Mouse (Mus musculus): ENCODE measurements around the gene Apbb2. TPM values are rescaled to one million over a fixed set of nuclear protein-coding genes. Genes with fewer than 3 reads are reported as not detected.

The Apbb2 gene
- polyA plus RNA-seq, 1 experiment, result 36.1 TPM

- no peak for DNase-seq
- WGBS, result 57% methylated on average over 18 of the region's 18 CpGs
Measured at GRCm38 (mm10) chr5:66363274-66364261, 255.0 kb downstream of the Apbb2 start.

DNA sequence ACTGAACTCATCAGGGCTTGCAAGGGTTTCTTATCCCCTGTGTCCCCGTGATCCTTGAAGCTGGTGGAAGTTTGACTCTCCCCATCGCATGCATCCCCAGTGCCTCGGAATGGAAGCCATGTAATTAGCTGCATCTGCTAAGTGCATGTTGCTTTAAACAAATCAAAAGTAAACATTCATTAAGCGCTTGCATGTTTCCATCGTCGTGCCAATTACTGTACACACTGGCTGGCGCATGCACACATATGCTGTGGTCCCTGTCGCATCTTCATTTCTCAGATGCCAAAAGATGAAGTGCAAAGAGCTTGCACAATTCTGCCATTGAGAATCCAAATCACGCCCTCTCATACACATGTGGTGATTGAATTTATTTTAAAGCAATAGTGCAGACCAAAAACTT is 257.8 kb downstream of the Apbb2 start:
- H3K4me3 ChIP-seq (replicated peaks; ENCODE audit: insufficient read depth, low read depth, low read length), result no peak overlapping the region
- no peak overlapping the region for H3K27ac ChIP-seq (ENCODE audit: insufficient read depth, low read length)
- no peaks in the 10 kb centered on the region for H3K4me1 ChIP-seq (ENCODE audit: control insufficient read depth, insufficient read depth, low read length)
- WGBS, result 59% methylated on average over 9 of the region's 9 CpGs
- no peaks in the 10 kb centered on the region for H3K27me3 ChIP-seq (ENCODE audit: control insufficient read depth, insufficient read depth, low read length)
- no peak for DNase-seq
- TF ChIP-seq CTCF (IDR thresholded peaks at IDR 0.05; ENCODE audit: borderline replicate concordance, insufficient read depth, low read depth, low read length) (no peak), POLR2A (IDR thresholded peaks at IDR 0.05; ENCODE audit: borderline replicate concordance, insufficient read depth, low read length) (no peak)

More at GRCm38 (mm10) chr5:66363274-66364261, 255.0 kb downstream of the Apbb2 start:
- Histone ChIP-seq H3K4me3 (replicated peaks; ENCODE audit: insufficient read depth, low read depth, low read length) (no peak overlapping the region), H3K27ac (ENCODE audit: insufficient read depth, low read length) (no peak overlapping the region), H3K27me3 (ENCODE audit: control insufficient read depth, insufficient read depth, low read length) (no peaks in the 10 kb centered on the region), H3K4me1 (ENCODE audit: control insufficient read depth, insufficient read depth, low read length) (no peaks in the 10 kb centered on the region)
- TF ChIP-seq POLR2A (IDR thresholded peaks at IDR 0.05; ENCODE audit: borderline replicate concordance, insufficient read depth, low read length) (no peak), CTCF (IDR thresholded peaks at IDR 0.05; ENCODE audit: borderline replicate concordance, insufficient read depth, low read depth, low read length) (no peak)

- Histone ChIP-seq H3K27ac (ENCODE audit: insufficient read depth, low read length) (no peak overlapping the region), H3K27me3 (ENCODE audit: control insufficient read depth, insufficient read depth, low read length) (no peaks in the 10 kb centered on the region), H3K4me3 (replicated peaks; ENCODE audit: insufficient read depth, low read depth, low read length) (no peak overlapping the region), H3K4me1 (ENCODE audit: control insufficient read depth, insufficient read depth, low read length) (no peaks in the 10 kb centered on the region)
- TF ChIP-seq POLR2A (IDR thresholded peaks at IDR 0.05; ENCODE audit: borderline replicate concordance, insufficient read depth, low read length), result no peak
- no peak for TF ChIP-seq CTCF (IDR thresholded peaks at IDR 0.05; ENCODE audit: borderline replicate concordance, insufficient read depth, low read depth, low read length)
- 67% methylated on average over 15 of the region's 15 CpGs for whole genome bisulfite sequencing
- DNase-seq, result no peak
Measured at GRCm38 (mm10) chr5:66359742-66360423, 258.7 kb downstream of the Apbb2 start.

DNA sequence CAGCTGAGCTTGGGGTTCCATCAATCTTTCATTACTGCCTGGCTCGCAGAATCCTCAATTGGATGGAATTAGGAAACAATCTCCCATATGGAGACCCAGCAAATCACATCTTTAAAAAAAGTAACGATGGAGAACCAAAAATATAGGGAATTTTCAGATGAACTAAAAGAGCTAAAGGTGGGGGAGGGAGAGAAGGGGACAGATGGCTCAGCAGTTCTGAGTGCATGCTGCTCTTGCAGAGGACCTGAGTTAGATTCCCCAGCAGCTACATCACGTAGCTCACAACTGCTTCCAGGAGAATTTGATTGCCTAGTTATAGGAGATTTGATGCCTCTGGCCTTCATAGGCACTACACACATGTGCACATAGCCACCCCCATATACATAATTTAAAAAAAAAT is 263.4 kb downstream of the Apbb2 start:
- Histone ChIP-seq H3K4me1 (ENCODE audit: control insufficient read depth, insufficient read depth, low read length) (no peaks in the 10 kb centered on the region), H3K4me3 (replicated peaks; ENCODE audit: insufficient read depth, low read depth, low read length) (no peak overlapping the region), H3K27ac (ENCODE audit: insufficient read depth, low read length) (no peak overlapping the region), H3K27me3 (ENCODE audit: control insufficient read depth, insufficient read depth, low read length) (no peaks in the 10 kb centered on the region)
- no peak for DNase-seq
- WGBS, result 79% methylated on average over 3 of the region's 3 CpGs
- TF ChIP-seq POLR2A (IDR thresholded peaks at IDR 0.05; ENCODE audit: borderline replicate concordance, insufficient read depth, low read length), result no peak
- TF ChIP-seq CTCF (IDR thresholded peaks at IDR 0.05; ENCODE audit: borderline replicate concordance, insufficient read depth, low read depth, low read length), result no peak

- no peak for TF ChIP-seq CTCF (IDR thresholded peaks at IDR 0.05; ENCODE audit: borderline replicate concordance, insufficient read depth, low read depth, low read length)
- no peak for TF ChIP-seq POLR2A (IDR thresholded peaks at IDR 0.05; ENCODE audit: borderline replicate concordance, insufficient read depth, low read length)
- Histone ChIP-seq H3K4me3 (replicated peaks; ENCODE audit: insufficient read depth, low read depth, low read length) (no peak overlapping the region), H3K27me3 (ENCODE audit: control insufficient read depth, insufficient read depth, low read length) (no peaks in the 10 kb centered on the region), H3K27ac (ENCODE audit: insufficient read depth, low read length) (no peak overlapping the region), H3K4me1 (ENCODE audit: control insufficient read depth, insufficient read depth, low read length) (no peaks in the 10 kb centered on the region)
- no peak for DNase-seq
- WGBS, result 87% methylated on average over 3 of the region's 3 CpGs
Measured at GRCm38 (mm10) chr5:66353876-66354275, 264.7 kb downstream of the Apbb2 start.

GRCm38 (mm10) chr5:66351836-66352390 is 266.7 kb downstream of the Apbb2 start:
- Histone ChIP-seq H3K27me3 (ENCODE audit: control insufficient read depth, insufficient read depth, low read length) (no peaks in the 10 kb centered on the region), H3K27ac (ENCODE audit: insufficient read depth, low read length) (no peak overlapping the region), H3K4me3 (replicated peaks; ENCODE audit: insufficient read depth, low read depth, low read length) (no peak overlapping the region), H3K4me1 (ENCODE audit: control insufficient read depth, insufficient read depth, low read length) (no peaks in the 10 kb centered on the region)
- no peak for TF ChIP-seq CTCF (IDR thresholded peaks at IDR 0.05; ENCODE audit: borderline replicate concordance, insufficient read depth, low read depth, low read length)
- TF ChIP-seq POLR2A (IDR thresholded peaks at IDR 0.05; ENCODE audit: borderline replicate concordance, insufficient read depth, low read length), result no peak
- 27% methylated on average over 7 of the region's 7 CpGs for WGBS
- peak; percentile 26 to 58 for DNase-seq

- Histone ChIP-seq H3K4me3 (replicated peaks; ENCODE audit: insufficient read depth, low read depth, low read length) (no peak overlapping the region), H3K27me3 (ENCODE audit: control insufficient read depth, insufficient read depth, low read length) (no peaks in the 10 kb centered on the region), H3K27ac (ENCODE audit: insufficient read depth, low read length) (no peak overlapping the region), H3K4me1 (ENCODE audit: control insufficient read depth, insufficient read depth, low read length) (no peaks in the 10 kb centered on the region)
- 77% methylated on average over 12 of the region's 12 CpGs for WGBS
- DNase-seq, result no peak
- TF ChIP-seq POLR2A (IDR thresholded peaks at IDR 0.05; ENCODE audit: borderline replicate concordance, insufficient read depth, low read length) (no peak), CTCF (IDR thresholded peaks at IDR 0.05; ENCODE audit: borderline replicate concordance, insufficient read depth, low read depth, low read length) (no peak)
Measured at GRCm38 (mm10) chr5:66351064-66351463, 267.5 kb downstream of the Apbb2 start.
